ENCODE assay signal across 24 mouse cellular contexts in the genomic region with DNA sequence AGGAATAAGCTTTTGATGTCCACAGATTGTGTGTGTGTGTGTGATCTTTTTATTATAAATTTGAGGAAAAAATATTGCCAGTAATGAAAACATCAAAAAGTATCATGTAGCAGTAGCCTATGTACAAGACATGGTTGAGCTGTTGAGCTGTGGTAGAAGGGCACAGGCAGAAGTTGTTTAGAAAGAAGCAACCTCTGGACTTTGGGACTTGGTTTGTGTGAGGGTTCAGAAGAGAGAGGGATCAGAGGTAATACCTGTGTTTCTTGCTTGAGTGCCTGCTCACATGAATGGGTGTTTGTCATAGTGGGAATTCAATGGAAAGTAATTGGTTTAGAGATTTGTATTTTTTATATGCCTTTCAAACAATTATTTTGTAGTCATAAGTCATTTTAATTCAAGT. TPM values are rescaled to one million over a fixed set of nuclear protein-coding genes. Genes with fewer than 3 reads are reported as not detected.
DNase-seq lines count a peak whose midpoint lies in the region; ATAC-seq and TF ChIP-seq lines count a peak whose summit lies in the region.
"Had no signal": no experiment of that assay in that cellular context is flagged by ENCODE, and none has a peak within 500 bp of the region (broad histone marks: within the 10 kb centered on the region; RNA-seq: fewer than 3 reads in every experiment).

No protein-coding gene starts in this region.

- no peak for TF ChIP-seq POLR2A in kidney, adult 2 months (IDR thresholded peaks at IDR 0.05; ENCODE audit: low read depth, low read length)
- no peak for TF ChIP-seq POLR2A in liver, adult 2 months (IDR thresholded peaks at IDR 0.05; ENCODE audit: extremely low read depth, insufficient read depth, low read length)

- H3K36me3 ChIP-seq in kidney, adult 2 months (ENCODE audit: control insufficient read depth, insufficient read depth, low read length): no peaks in the 10 kb centered on the region
- H3K36me3 ChIP-seq in kidney, embryonic 16.5 days (ENCODE audit: insufficient read depth, low read length): no peaks in the 10 kb centered on the region
- H3K36me3 ChIP-seq in liver, adult 2 months (ENCODE audit: control insufficient read depth, insufficient read depth, low read length): no peaks in the 10 kb centered on the region
- H3K36me3 ChIP-seq in liver, embryonic 11.5 days (ENCODE audit: control insufficient read depth, insufficient read depth, low read length): no peaks in the 10 kb centered on the region
- H3K36me3 ChIP-seq: embryonic facial prominence, embryonic 13.5 days; embryonic facial prominence, embryonic 15.5 days; forebrain, embryonic 10.5 days; forebrain, embryonic 12.5 days had no signal

- no peaks in the 10 kb centered on the region for H3K79me2 ChIP-seq in liver, adult 2 months (ENCODE audit: control insufficient read depth, insufficient read depth, low read length)

- no peak overlapping the region for H3K4me3 ChIP-seq in kidney, adult 2 months (ENCODE audit: insufficient read depth, low read depth, low read length)
- H3K4me3 ChIP-seq in kidney, embryonic 16.5 days (ENCODE audit: low read length): no peak overlapping the region
- H3K4me3 ChIP-seq in liver, adult 2 months (ENCODE audit: insufficient read depth, low read depth, low read length): no peak overlapping the region
- no peak overlapping the region for H3K4me3 ChIP-seq in liver, embryonic 11.5 days (ENCODE audit: low read depth, low read length)
- H3K4me3 ChIP-seq: embryonic facial prominence, embryonic 13.5 days; embryonic facial prominence, embryonic 15.5 days; erythroblast, embryonic 14.5 days; forebrain, embryonic 10.5 days; forebrain, embryonic 12.5 days had no signal

- H3K9ac ChIP-seq in kidney, embryonic 16.5 days (replicated peaks; ENCODE audit: low read length): no peak overlapping the region
- H3K9ac ChIP-seq in liver, adult 2 months (ENCODE audit: low read depth, low read length): no peak overlapping the region
- no peak overlapping the region for H3K9ac ChIP-seq in liver, embryonic 11.5 days (ENCODE audit: low read depth, low read length)
- H3K9ac ChIP-seq: embryonic facial prominence, embryonic 13.5 days; embryonic facial prominence, embryonic 15.5 days; forebrain, embryonic 12.5 days had no signal

- H3K27ac ChIP-seq in kidney, adult 2 months (ENCODE audit: insufficient read depth, low read depth, low read length): no peak overlapping the region
- H3K27ac ChIP-seq in kidney, embryonic 16.5 days (ENCODE audit: low read length): no peak overlapping the region
- no peak overlapping the region for H3K27ac ChIP-seq in liver, adult 2 months (replicated peaks; ENCODE audit: insufficient read depth, low read depth, low read length)
- H3K27ac ChIP-seq in liver, embryonic 11.5 days (ENCODE audit: low read depth, low read length): no peak overlapping the region
- H3K27ac ChIP-seq: embryonic facial prominence, embryonic 13.5 days; embryonic facial prominence, embryonic 15.5 days; forebrain, embryonic 10.5 days; forebrain, embryonic 12.5 days had no signal

- no peaks in the 10 kb centered on the region for H3K27me3 ChIP-seq in kidney, adult 2 months (replicated peaks; ENCODE audit: control insufficient read depth, insufficient read depth, low read length)
- H3K27me3 ChIP-seq in kidney, embryonic 16.5 days (ENCODE audit: insufficient read depth, low read length): no peaks in the 10 kb centered on the region
- H3K27me3 ChIP-seq in liver, adult 2 months (ENCODE audit: control insufficient read depth, insufficient read depth, low read length): no peaks in the 10 kb centered on the region
- no peaks in the 10 kb centered on the region for H3K27me3 ChIP-seq in liver, embryonic 11.5 days (replicated peaks; ENCODE audit: control insufficient read depth, insufficient read depth, low read length)
- H3K27me3 ChIP-seq: embryonic facial prominence, embryonic 13.5 days; embryonic facial prominence, embryonic 15.5 days; forebrain, embryonic 12.5 days had no signal

- DNase-seq in kidney, adult 2 months: peak; percentile 69
- DNase-seq in kidney, adult 9 months: peak; percentile 50
- DNase-seq in kidney, postnatal 14 days: no peak
- DNase-seq in liver, adult 2 months (ENCODE audit: extremely low read depth, low read depth, low spot score): peak; percentile 47
- no peak for DNase-seq in liver, embryonic 11.5 days (ENCODE audit: low spot score)
- DNase-seq: adrenal gland, adult 2 months; adrenal gland, postnatal 10 days; adrenal gland, postnatal 25 days; cerebellum, adult 11 months; cerebellum, adult 18-20 months; cerebellum, adult 8-10 months; cerebellum, adult 9-11 months; cerebellum, postnatal 14 days; cerebellum, postnatal 36 days; embryo, embryonic 11 days had no signal

- no peak overlapping the region for H3K4me2 ChIP-seq in kidney, embryonic 16.5 days (replicated peaks; ENCODE audit: low read depth, low read length)
- no peak overlapping the region for H3K4me2 ChIP-seq in liver, embryonic 11.5 days
- H3K4me2 ChIP-seq: embryonic facial prominence, embryonic 13.5 days; embryonic facial prominence, embryonic 15.5 days; forebrain, embryonic 12.5 days had no signal

- no peak for TF ChIP-seq CTCF in kidney, adult 2 months (conservative IDR thresholded peaks at IDR 0.05; ENCODE audit: insufficient read depth, insufficient read length, low read depth, low read length)
- TF ChIP-seq CTCF in liver, adult 2 months (IDR thresholded peaks at IDR 0.05; ENCODE audit: low read depth, low read length): no peak

- ATAC-seq in kidney, embryonic 16.5 days (ENCODE audit: low FRiP score, low TSS enrichment): no peak
- ATAC-seq in liver, embryonic 11.5 days (replicated peaks; ENCODE audit: low FRiP score): no peak
- ATAC-seq: forebrain, embryonic 14.5 days had no signal

- no peaks in the 10 kb centered on the region for H3K9me3 ChIP-seq in kidney, embryonic 16.5 days (ENCODE audit: low read length)
- no peaks in the 10 kb centered on the region for H3K9me3 ChIP-seq in liver, embryonic 11.5 days (ENCODE audit: control insufficient read depth, low read length)
- H3K9me3 ChIP-seq: embryonic facial prominence, embryonic 13.5 days; embryonic facial prominence, embryonic 15.5 days; forebrain, embryonic 10.5 days; forebrain, embryonic 12.5 days had no signal

- H3K4me1 ChIP-seq in kidney, adult 2 months (ENCODE audit: control insufficient read depth, insufficient read depth, low read length): peaks cover 2% of the 10 kb centered on the region; the same call in 1 of the 2 replicates
- H3K4me1 ChIP-seq in kidney, embryonic 16.5 days (ENCODE audit: insufficient read depth, low read length): no peaks in the 10 kb centered on the region
- no peaks in the 10 kb centered on the region for H3K4me1 ChIP-seq in liver, adult 2 months (ENCODE audit: control insufficient read depth, insufficient read depth, low read length)
- H3K4me1 ChIP-seq in liver, embryonic 11.5 days (replicated peaks; ENCODE audit: control insufficient read depth, insufficient read depth, low read length): no peaks in the 10 kb centered on the region
- H3K4me1 ChIP-seq: embryonic facial prominence, embryonic 13.5 days; embryonic facial prominence, embryonic 15.5 days; forebrain, embryonic 10.5 days; forebrain, embryonic 12.5 days had no signal

RNA-seq across cellular contexts. Expression of a gene that starts 47.8 kb away (rescaled TPM):
- polyA plus RNA-seq in kidney, adult 2 months (2012; rRNA removed): 0.05 and 0.08 TPM in 2 replicates
- 0.65 and 0.69 TPM in 2 replicates for polyA plus RNA-seq in kidney, embryonic 16.5 days (2015; fragmentation: Nextera tagmentation; extraction: Ambion mirVana)
- total RNA-seq in liver, adult 2 months (2014; rRNA removed): 0.07 TPM in 1 of 2 replicates, not detected in the other
- 0.11 and 0.28 TPM in 2 replicates for polyA plus RNA-seq in liver, adult 2 months (2012; rRNA removed)
- 14.5 and 19.4 TPM in 2 replicates for polyA plus RNA-seq in liver, embryonic 11.5 days (2014; fragmentation: Nextera tagmentation; extraction: Ambion mirVana)
- total RNA-seq: common myeloid progenitor, adult 5-6 weeks; MEL had no signal
- polyA plus RNA-seq: erythroblast, embryonic 14.5 days had no signal

Comparison
In these comparisons a context has a peak if more than half of its experiments do, and no peak if none do; other contexts are left out.
1. DNase-seq: peak in kidney, adult 2 months (single experiment), kidney, adult 9 months (single experiment) and liver, adult 2 months (single experiment); none in kidney, postnatal 14 days (single experiment) and liver, embryonic 11.5 days (single experiment).